Mouse (Mus musculus): ENCODE results near the gene Epb41l1.

Gene Epb41l1

GRCm38 (mm10) chr2:156529726-156530125 is 109.0 kb downstream of the Epb41l1 start:
- in situ Hi-C loops (cut with MboI) = loop anchor here (10.0 kb wide), 1 partner anchor 175 kb away; no protein-coding TSS in a partner anchor

- in situ Hi-C loops (cut with MboI) = loop anchor here (10.0 kb wide), 1 partner anchor 172 kb away; no protein-coding TSS in a partner anchor
These were observed 112.5 kb downstream of the Epb41l1 start for GRCm38 (mm10) chr2:156533160-156533559.

- in situ Hi-C loops (cut with MboI) = loop anchor here (10.0 kb wide), 1 partner anchor 166 kb away; no protein-coding TSS in a partner anchor
These were observed 118.3 kb downstream of the Epb41l1 start for GRCm38 (mm10) chr2:156538817-156539555.

GRCm38 (mm10) chr2:156540991-156541390 is 120.3 kb downstream of the Epb41l1 start:
- in situ Hi-C loops (cut with MboI) = no loop called here

GRCm38 (mm10) chr2:156542410-156542809 is 121.7 kb downstream of the Epb41l1 start:
- in situ Hi-C loops (cut with MboI) = no loop called here

GRCm38 (mm10) chr2:156543804-156544203 is 123.1 kb downstream of the Epb41l1 start:
- in situ Hi-C loops (cut with MboI) = no loop called here

- in situ Hi-C loops (cut with MboI) = no loop called here
These were observed 126.6 kb downstream of the Epb41l1 start, which contains the start of gene Aar2 for GRCm38 (mm10) chr2:156547123-156547891. Gene Aar2 (plus strand): TSS chr2:156547584.

- in situ Hi-C loops (cut with MboI) = no loop called here
These were observed 131.7 kb downstream of the Epb41l1 start for GRCm38 (mm10) chr2:156552421-156552820.

- in situ Hi-C loops (cut with MboI) = no loop called here
These were observed 141.1 kb downstream of the Epb41l1 start for GRCm38 (mm10) chr2:156561808-156562207.

- in situ Hi-C loops (cut with MboI) = no loop called here
These were observed 142.8 kb downstream of the Epb41l1 start for GRCm38 (mm10) chr2:156563557-156563956.

GRCm38 (mm10) chr2:156566512-156566911 is 145.8 kb downstream of the Epb41l1 start:
- in situ Hi-C loops (cut with MboI) = no loop called here

GRCm38 (mm10) chr2:156568647-156569046 is 147.9 kb downstream of the Epb41l1 start:
- in situ Hi-C loops (cut with MboI) = no loop called here

- in situ Hi-C loops (cut with MboI) = no loop called here
These were observed 148.6 kb downstream of the Epb41l1 start for GRCm38 (mm10) chr2:156569261-156569660.

GRCm38 (mm10) chr2:156571521-156571920 is 150.8 kb downstream of the Epb41l1 start:
- in situ Hi-C loops (cut with MboI) = no loop called here

GRCm38 (mm10) chr2:156576850-156577587 is 156.3 kb downstream of the Epb41l1 start:
- in situ Hi-C loops (cut with MboI) = no loop called here

- in situ Hi-C loops (cut with MboI) = no loop called here
These were observed 159.8 kb downstream of the Epb41l1 start for GRCm38 (mm10) chr2:156580507-156580906.

- in situ Hi-C loops (cut with MboI) = no loop called here
These were observed 160.5 kb downstream of the Epb41l1 start for GRCm38 (mm10) chr2:156581244-156581643.

- in situ Hi-C loops (cut with MboI) = no loop called here
These were observed 162.2 kb downstream of the Epb41l1 start for GRCm38 (mm10) chr2:156582887-156583286.

GRCm38 (mm10) chr2:156584154-156584796 is 163.6 kb downstream of the Epb41l1 start:
- in situ Hi-C loops (cut with MboI) = no loop called here

GRCm38 (mm10) chr2:156584797-156585471 is 164.2 kb downstream of the Epb41l1 start:
- in situ Hi-C loops (cut with MboI) = no loop called here

- in situ Hi-C loops (cut with MboI) = no loop called here
These were observed 168.8 kb downstream of the Epb41l1 start for GRCm38 (mm10) chr2:156589481-156589880.
